Comparison of ENCODE assay signal across 18 mouse cellular contexts in the genomic region with DNA sequence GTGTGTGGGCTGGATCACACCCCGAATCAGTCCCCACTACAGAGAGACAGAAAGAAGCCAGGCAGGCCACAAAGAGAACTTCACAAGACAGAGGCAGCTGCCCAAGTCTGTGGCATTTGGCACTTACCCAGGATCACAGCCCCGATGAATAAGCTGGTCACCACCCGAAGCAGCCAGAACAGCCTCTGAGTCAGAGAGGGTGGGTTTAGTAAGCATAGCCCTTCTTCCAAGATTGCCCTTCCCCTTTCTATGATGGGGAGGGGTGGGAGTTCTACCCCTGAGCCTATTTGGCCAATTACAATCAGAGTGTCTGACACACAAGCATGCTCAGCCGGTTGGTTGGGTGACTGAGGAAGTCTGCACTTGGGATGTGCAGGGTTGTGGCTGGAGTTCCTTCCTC. TPM values are rescaled to one million over a fixed set of nuclear protein-coding genes. Genes with fewer than 3 reads are reported as not detected.
DNase-seq lines count a peak whose midpoint lies in the region; ATAC-seq and TF ChIP-seq lines count a peak whose summit lies in the region.
"Had no signal": no experiment of that assay in that cellular context is flagged by ENCODE, and none has a peak within 500 bp of the region (broad histone marks: within the 10 kb centered on the region; RNA-seq: fewer than 3 reads in every experiment).

No protein-coding gene starts in this region.

- H3K9ac ChIP-seq in embryonic facial prominence, embryonic 14.5 days (ENCODE audit: low read depth, low read length): no peak overlapping the region
- no peak overlapping the region for H3K9ac ChIP-seq in heart, embryonic 11.5 days (ENCODE audit: low read depth, low read length)
- H3K9ac ChIP-seq: embryonic facial prominence, embryonic 13.5 days; liver, embryonic 13.5 days; neural tube, embryonic 15.5 days had no signal

- H3K9me3 ChIP-seq in embryonic facial prominence, embryonic 14.5 days (ENCODE audit: control insufficient read depth, low read length): no peaks in the 10 kb centered on the region
- H3K9me3 ChIP-seq in embryonic facial prominence, embryonic 10.5 days: no peaks in the 10 kb centered on the region
- no peaks in the 10 kb centered on the region for H3K9me3 ChIP-seq in heart, embryonic 11.5 days (replicated peaks; ENCODE audit: control insufficient read depth, low read length)
- H3K9me3 ChIP-seq: embryonic facial prominence, embryonic 13.5 days; liver, embryonic 13.5 days; megakaryocyte, embryonic 14.5 days; neural tube, embryonic 15.5 days had no signal

- no peak overlapping the region for H3K4me2 ChIP-seq in embryonic facial prominence, embryonic 14.5 days (ENCODE audit: low read depth, low read length)
- no peak overlapping the region for H3K4me2 ChIP-seq in heart, embryonic 11.5 days
- H3K4me2 ChIP-seq: embryonic facial prominence, embryonic 13.5 days; liver, embryonic 13.5 days; neural tube, embryonic 15.5 days had no signal

- H3K27me3 ChIP-seq in embryonic facial prominence, embryonic 14.5 days (replicated peaks; ENCODE audit: control insufficient read depth, insufficient read depth, low read length): peaks cover 66% of the 10 kb centered on the region
- H3K27me3 ChIP-seq in embryonic facial prominence, embryonic 10.5 days (replicated peaks; ENCODE audit: low read depth, poor library complexity, severe bottlenecking): peaks cover 100% of the 10 kb centered on the region
- peaks cover 82% of the 10 kb centered on the region for H3K27me3 ChIP-seq in heart, embryonic 11.5 days (ENCODE audit: control insufficient read depth, insufficient read depth, low read length)

- no peaks in the 10 kb centered on the region for H3K36me3 ChIP-seq in embryonic facial prominence, embryonic 14.5 days (ENCODE audit: control insufficient read depth, insufficient read depth, low read length)
- no peaks in the 10 kb centered on the region for H3K36me3 ChIP-seq in embryonic facial prominence, embryonic 10.5 days (replicated peaks)
- H3K36me3 ChIP-seq in heart, embryonic 11.5 days (ENCODE audit: control insufficient read depth, insufficient read depth, low read length): no peaks in the 10 kb centered on the region
- H3K36me3 ChIP-seq: embryonic facial prominence, embryonic 13.5 days; liver, embryonic 13.5 days; neural tube, embryonic 15.5 days had no signal

- intact Hi-C loops in left cerebral cortex, postnatal 4 days (cut with DNase I): no loop called here
- intact Hi-C loops in left cerebral cortex, adult 2 months (cut with DNase I): no loop called here

- peaks cover 6% of the 10 kb centered on the region for H3K4me1 ChIP-seq in embryonic facial prominence, embryonic 14.5 days (ENCODE audit: control insufficient read depth, insufficient read depth, low read length)
- H3K4me1 ChIP-seq in embryonic facial prominence, embryonic 10.5 days: peaks cover 11% of the 10 kb centered on the region
- peaks cover 6% of the 10 kb centered on the region; the same call in 1 of the 2 replicates for H3K4me1 ChIP-seq in heart, embryonic 11.5 days (ENCODE audit: control insufficient read depth, insufficient read depth, low read length)

- WGBS in embryonic facial prominence, embryonic 14.5 days: 47% methylated on average over 4 of the region's 4 CpGs
- 68% methylated on average over 4 of the region's 4 CpGs for WGBS in embryonic facial prominence, embryonic 10.5 days
- WGBS in heart, embryonic 11.5 days (ENCODE audit: insufficient replicate concordance): 49% methylated on average over 4 of the region's 4 CpGs

- TF ChIP-seq CTCF in left cerebral cortex, adult 2 months (IDR thresholded peaks at IDR 0.05): no peak

- peak; percentile 42; the same call in 1 of the 2 replicates for ATAC-seq in embryonic facial prominence, embryonic 14.5 days (ENCODE audit: low read depth)
- peak; percentile 70 for ATAC-seq in granulocyte monocyte progenitor cell, adult 5-6 weeks (replicated peaks; ENCODE audit: poor library complexity, severe bottlenecking)
- no peak for ATAC-seq in heart, embryonic 11.5 days (replicated peaks; ENCODE audit: insufficient number of reproducible peaks, low FRiP score, low TSS enrichment)

- no peak overlapping the region for H3K27ac ChIP-seq in embryonic facial prominence, embryonic 14.5 days (replicated peaks; ENCODE audit: low read depth, low read length)
- H3K27ac ChIP-seq in embryonic facial prominence, embryonic 10.5 days (replicated peaks): no peak overlapping the region
- H3K27ac ChIP-seq in left cerebral cortex, adult 2 months: no peak overlapping the region
- no peak overlapping the region for H3K27ac ChIP-seq in heart, embryonic 11.5 days (ENCODE audit: low read depth, low read length)
- H3K27ac ChIP-seq: embryonic facial prominence, embryonic 13.5 days; liver, embryonic 13.5 days; neural tube, embryonic 15.5 days had no signal

- H3K4me3 ChIP-seq in embryonic facial prominence, embryonic 14.5 days (ENCODE audit: low read depth, low read length): no peak overlapping the region
- no peak overlapping the region for H3K4me3 ChIP-seq in embryonic facial prominence, embryonic 10.5 days
- no peak overlapping the region for H3K4me3 ChIP-seq in left cerebral cortex, adult 2 months
- no peak overlapping the region for H3K4me3 ChIP-seq in heart, embryonic 11.5 days (ENCODE audit: low read depth, low read length)
- H3K4me3 ChIP-seq: embryonic facial prominence, embryonic 13.5 days; liver, embryonic 13.5 days; megakaryocyte, embryonic 14.5 days; neural tube, embryonic 15.5 days had no signal

- DNase-seq in embryonic facial prominence, embryonic 14.5 days (ENCODE audit: low spot score): peak; percentile 74
- DNase-seq in embryonic facial prominence, embryonic 10.5 days (ENCODE audit: low spot score): no peak
- DNase-seq in left cerebral cortex, postnatal 4 days: peak; percentile 71
- no peak for DNase-seq in left cerebral cortex, adult 2 months (ENCODE audit: extremely low spot score in 1 of 2, low spot score in 2 of 2)
- DNase-seq in MN1 (ENCODE audit: low spot score): peak; percentile 56
- DNase-seq in frontal cortex, postnatal 25 days (ENCODE audit: low spot score in 2 of 2): no peak
- DNase-seq: cerebellum, adult 2 months; kidney, postnatal 14 days; liver, embryonic 13.5 days; thymus, postnatal 36 days had no signal

RNA-seq across cellular contexts. Expression of gene Duoxa1, which starts 7.3 kb away (rescaled TPM):
- polyA plus RNA-seq in embryonic facial prominence, embryonic 14.5 days (2014; fragmentation: Nextera tagmentation; extraction: Ambion mirVana): 3.6 and 4.2 TPM in 2 replicates
- 0.27 TPM in 1 of 2 replicates, not detected in the other for polyA plus RNA-seq in embryonic facial prominence, embryonic 10.5 days (2016; fragmentation: Nextera tagmentation; extraction: Ambion mirVana)
- under 1 TPM; 0.40 to 0.66 TPM for total RNA-seq in left cerebral cortex, postnatal 4 days (2021)
- not detected for total RNA-seq in left cerebral cortex, adult 2 months (2021)
- total RNA-seq in granulocyte monocyte progenitor cell, adult 5-6 weeks (2014; fragmentation: Nextera tagmentation): not detected in 2 replicates
- 0.10 TPM in 1 of 2 replicates, not detected in the other for total RNA-seq in granulocyte monocyte progenitor cell, adult 5-6 weeks (2017)
- polyA plus RNA-seq in heart, embryonic 11.5 days (2014; fragmentation: Nextera tagmentation; extraction: Ambion mirVana): not detected in 2 replicates
- polyA plus RNA-seq: cerebellum, adult 2 months; liver, embryonic 13.5 days; spleen, adult 2 months had no signal

RNA-seq across cellular contexts. Expression of gene Duoxa2, which starts 7.5 kb away (rescaled TPM):
- polyA plus RNA-seq in embryonic facial prominence, embryonic 14.5 days (2014; fragmentation: Nextera tagmentation; extraction: Ambion mirVana): 0.71 TPM in 1 of 2 replicates, not detected in the other
- polyA plus RNA-seq in embryonic facial prominence, embryonic 10.5 days (2016; fragmentation: Nextera tagmentation; extraction: Ambion mirVana): 0.09 TPM in 1 of 2 replicates, not detected in the other
- total RNA-seq in left cerebral cortex, postnatal 4 days (2021): under 1 TPM; 0.36 to 0.40 TPM
- not detected for total RNA-seq in left cerebral cortex, adult 2 months (2021)
- total RNA-seq in granulocyte monocyte progenitor cell, adult 5-6 weeks (2014; fragmentation: Nextera tagmentation): not detected in 2 replicates
- total RNA-seq in granulocyte monocyte progenitor cell, adult 5-6 weeks (2017): not detected in 2 replicates
- not detected in 2 replicates for polyA plus RNA-seq in heart, embryonic 11.5 days (2014; fragmentation: Nextera tagmentation; extraction: Ambion mirVana)
- total RNA-seq: gastrocnemius, adult 18-20 months had no signal
- polyA plus RNA-seq: cerebellum, adult 2 months; embryonic facial prominence, embryonic 13.5 days; heart, embryonic 16.5 days; liver, embryonic 13.5 days; spleen, adult 2 months had no signal

RNA-seq across cellular contexts. Expression of gene Duox2, which starts 7.9 kb away (rescaled TPM):
- 0.04 and 0.14 TPM in 2 replicates for polyA plus RNA-seq in embryonic facial prominence, embryonic 14.5 days (2014; fragmentation: Nextera tagmentation; extraction: Ambion mirVana)
- polyA plus RNA-seq in embryonic facial prominence, embryonic 10.5 days (2016; fragmentation: Nextera tagmentation; extraction: Ambion mirVana): not detected in 2 replicates
- under 1 TPM; 0.22 to 0.58 TPM for total RNA-seq in left cerebral cortex, postnatal 4 days (2021)
- not detected for total RNA-seq in left cerebral cortex, adult 2 months (2021)
- total RNA-seq in granulocyte monocyte progenitor cell, adult 5-6 weeks (2014; fragmentation: Nextera tagmentation): not detected in 2 replicates
- not detected in 2 replicates for total RNA-seq in granulocyte monocyte progenitor cell, adult 5-6 weeks (2017)
- polyA plus RNA-seq in heart, embryonic 11.5 days (2014; fragmentation: Nextera tagmentation; extraction: Ambion mirVana): 0.04 TPM in 1 of 2 replicates, not detected in the other
- polyA plus RNA-seq: liver, embryonic 13.5 days had no signal

RNA-seq across cellular contexts. Expression of gene Duox1, which starts 9.3 kb away (rescaled TPM):
- polyA plus RNA-seq in embryonic facial prominence, embryonic 14.5 days (2014; fragmentation: Nextera tagmentation; extraction: Ambion mirVana): 0.34 and 0.67 TPM in 2 replicates
- 0.07 TPM in 1 of 2 replicates, not detected in the other for polyA plus RNA-seq in embryonic facial prominence, embryonic 10.5 days (2016; fragmentation: Nextera tagmentation; extraction: Ambion mirVana)
- total RNA-seq in left cerebral cortex, postnatal 4 days (2021): under 1 TPM; 0.12 to 0.36 TPM
- not detected for total RNA-seq in left cerebral cortex, adult 2 months (2021)
- total RNA-seq in granulocyte monocyte progenitor cell, adult 5-6 weeks (2014; fragmentation: Nextera tagmentation): not detected in 2 replicates
- total RNA-seq in granulocyte monocyte progenitor cell, adult 5-6 weeks (2017): not detected in 2 replicates
- not detected in 2 replicates for polyA plus RNA-seq in heart, embryonic 11.5 days (2014; fragmentation: Nextera tagmentation; extraction: Ambion mirVana)
- polyA plus RNA-seq: liver, embryonic 13.5 days; spleen, adult 2 months had no signal

Comparison
In these comparisons a context has a peak if more than half of its experiments do, and no peak if none do; other contexts are left out.
1. DNase-seq: peak in embryonic facial prominence, embryonic 14.5 days (single experiment), left cerebral cortex, postnatal 4 days (single experiment) and MN1 (single experiment); none in embryonic facial prominence, embryonic 10.5 days (single experiment), left cerebral cortex, adult 2 months (0 of 2) and frontal cortex, postnatal 25 days (0 of 2).